Mouse (Mus musculus): ENCODE measurements at regions not wholly inside any gene's neighbourhood (a gene's known extent, or its start where the extent isn't known, plus 50 kb on each side); places are given as distances from the start of the nearest gene placed in this dataset.

- H3K4me1 ChIP-seq (replicated peaks; ENCODE audit: control insufficient read depth, insufficient read depth, low read length): peaks cover 5% of the 10 kb centered on the region; the same call in 1 of the 2 replicates
- no peak overlapping the region for H3K4me3 ChIP-seq (ENCODE audit: low read depth, low read length)
- H3K36me3 ChIP-seq (ENCODE audit: control insufficient read depth, insufficient read depth, low read length): no peaks in the 10 kb centered on the region
- no peaks in the 10 kb centered on the region for H3K9me3 ChIP-seq (ENCODE audit: control insufficient read depth, low read length)
- no peaks in the 10 kb centered on the region for H3K27me3 ChIP-seq (ENCODE audit: control insufficient read depth, insufficient read depth, low read length)
- 4% methylated on average over 7 of the region's 7 CpGs for WGBS
- ATAC-seq (replicated peaks; ENCODE audit: low FRiP score) (no peak), DNase-seq (ENCODE audit: low spot score) (no peak)
- no peak overlapping the region for H3K9ac ChIP-seq (ENCODE audit: low read length)
- H3K27ac ChIP-seq (ENCODE audit: low read depth, low read length): no peak overlapping the region
- 0 out of 2 replicates have a peak overlapping the region, but pooled peaks have one; percentile 31 for H3K4me2 ChIP-seq (ENCODE audit: low read depth, low read length, severe bottlenecking)
These were observed 215.2 kb downstream of the Adra2a start for GRCm38 (mm10) chr19:54259175-54259574.

GRCm38 (mm10) chr19:54277368-54277767 lies 233.4 kb downstream of the Adra2a start:
- WGBS: 93% methylated on average over 10 of the region's 10 CpGs
- no peak overlapping the region for H3K4me2 ChIP-seq (ENCODE audit: low read depth, low read length, severe bottlenecking)
- H3K27me3 ChIP-seq (ENCODE audit: control insufficient read depth, insufficient read depth, low read length): no peaks in the 10 kb centered on the region
- no peak overlapping the region for H3K4me3 ChIP-seq (ENCODE audit: low read depth, low read length)
- no peak for DNase-seq (ENCODE audit: low spot score)
- no peaks in the 10 kb centered on the region for H3K36me3 ChIP-seq (ENCODE audit: control insufficient read depth, insufficient read depth, low read length)
- no peak overlapping the region for H3K27ac ChIP-seq (ENCODE audit: low read depth, low read length)
- H3K9ac ChIP-seq (ENCODE audit: low read length): no peak overlapping the region
- H3K4me1 ChIP-seq (replicated peaks; ENCODE audit: control insufficient read depth, insufficient read depth, low read length): no peaks in the 10 kb centered on the region
- H3K9me3 ChIP-seq (ENCODE audit: control insufficient read depth, low read length): no peaks in the 10 kb centered on the region
- no peak for ATAC-seq (replicated peaks; ENCODE audit: low FRiP score)

GRCm38 (mm10) chr19:54285481-54285880 lies 241.5 kb downstream of the Adra2a start:
- no peaks in the 10 kb centered on the region for H3K9me3 ChIP-seq (ENCODE audit: control insufficient read depth, low read length)
- no peak overlapping the region for H3K27ac ChIP-seq (ENCODE audit: low read depth, low read length)
- H3K9ac ChIP-seq (ENCODE audit: low read length): no peak overlapping the region
- no peak overlapping the region for H3K4me3 ChIP-seq (ENCODE audit: low read depth, low read length)
- no peaks in the 10 kb centered on the region for H3K36me3 ChIP-seq (ENCODE audit: control insufficient read depth, insufficient read depth, low read length)
- H3K27me3 ChIP-seq (ENCODE audit: control insufficient read depth, insufficient read depth, low read length): no peaks in the 10 kb centered on the region
- no peak overlapping the region for H3K4me2 ChIP-seq (ENCODE audit: low read depth, low read length, severe bottlenecking)
- no peaks in the 10 kb centered on the region for H3K4me1 ChIP-seq (replicated peaks; ENCODE audit: control insufficient read depth, insufficient read depth, low read length)
- no peak for ATAC-seq (replicated peaks; ENCODE audit: low FRiP score)
- no peak for DNase-seq (ENCODE audit: low spot score)

GRCm38 (mm10) chr19:54297663-54298388 lies 253.9 kb downstream of the Adra2a start:
- no peak overlapping the region for H3K4me2 ChIP-seq (ENCODE audit: low read depth, low read length, severe bottlenecking)
- 87% methylated on average over 10 of the region's 10 CpGs for WGBS
- ATAC-seq (replicated peaks; ENCODE audit: low FRiP score): no peak

GRCm38 (mm10) chr19:54311289-54311688 lies 267.3 kb downstream of the Adra2a start:
- no peaks in the 10 kb centered on the region for H3K9me3 ChIP-seq (ENCODE audit: control insufficient read depth, low read length)
- no peak for DNase-seq (ENCODE audit: low spot score)
- no peaks in the 10 kb centered on the region for H3K27me3 ChIP-seq (ENCODE audit: control insufficient read depth, insufficient read depth, low read length)
- 0 out of 2 replicates have a peak, but pooled peaks have one; percentile 21 for ATAC-seq (replicated peaks; ENCODE audit: low FRiP score)
- H3K27ac ChIP-seq (ENCODE audit: low read depth, low read length): no peak overlapping the region
- no peak overlapping the region for H3K4me2 ChIP-seq (ENCODE audit: low read depth, low read length, severe bottlenecking)
- H3K4me3 ChIP-seq (ENCODE audit: low read depth, low read length): no peak overlapping the region
- H3K36me3 ChIP-seq (ENCODE audit: control insufficient read depth, insufficient read depth, low read length): no peaks in the 10 kb centered on the region
- H3K9ac ChIP-seq (ENCODE audit: low read length): no peak overlapping the region
- H3K4me1 ChIP-seq (replicated peaks; ENCODE audit: control insufficient read depth, insufficient read depth, low read length): no peaks in the 10 kb centered on the region
- WGBS: 62% methylated on average over 6 of the region's 6 CpGs

More at GRCm38 (mm10) chr19:54297663-54298388, 253.9 kb downstream of the Adra2a start:
- H3K9me3 ChIP-seq (ENCODE audit: control insufficient read depth, low read length): no peaks in the 10 kb centered on the region
- H3K4me3 ChIP-seq (ENCODE audit: low read depth, low read length): no peak overlapping the region
- H3K9ac ChIP-seq (ENCODE audit: low read length): no peak overlapping the region
- DNase-seq (ENCODE audit: low spot score): no peak
- no peak overlapping the region for H3K27ac ChIP-seq (ENCODE audit: low read depth, low read length)
- H3K27me3 ChIP-seq (ENCODE audit: control insufficient read depth, insufficient read depth, low read length): no peaks in the 10 kb centered on the region
- no peaks in the 10 kb centered on the region for H3K36me3 ChIP-seq (ENCODE audit: control insufficient read depth, insufficient read depth, low read length)
- H3K4me1 ChIP-seq (replicated peaks; ENCODE audit: control insufficient read depth, insufficient read depth, low read length): no peaks in the 10 kb centered on the region

- Histone ChIP-seq H3K4me3 (ENCODE audit: low read depth, low read length) (no peak overlapping the region), H3K27me3 (ENCODE audit: control insufficient read depth, insufficient read depth, low read length) (no peaks in the 10 kb centered on the region), H3K36me3 (ENCODE audit: control insufficient read depth, insufficient read depth, low read length) (no peaks in the 10 kb centered on the region), H3K4me2 (ENCODE audit: low read depth, low read length, severe bottlenecking) (no peak overlapping the region), H3K27ac (ENCODE audit: low read depth, low read length) (no peak overlapping the region), H3K9me3 (ENCODE audit: control insufficient read depth, low read length) (no peaks in the 10 kb centered on the region), H3K4me1 (replicated peaks; ENCODE audit: control insufficient read depth, insufficient read depth, low read length) (no peaks in the 10 kb centered on the region), H3K9ac (ENCODE audit: low read length) (no peak overlapping the region)
- no peak for DNase-seq (ENCODE audit: low spot score)
- WGBS: 76% methylated on average over 1 of the region's 1 CpGs
- ATAC-seq (replicated peaks; ENCODE audit: low FRiP score): no peak
These were observed 267.8 kb downstream of the Adra2a start for GRCm38 (mm10) chr19:54311723-54312122.

- no peak overlapping the region for H3K9ac ChIP-seq (ENCODE audit: low read length)
- DNase-seq (ENCODE audit: low spot score) (no peak), ATAC-seq (replicated peaks; ENCODE audit: low FRiP score) (no peak)
- H3K4me1 ChIP-seq (replicated peaks; ENCODE audit: control insufficient read depth, insufficient read depth, low read length): no peaks in the 10 kb centered on the region
- H3K36me3 ChIP-seq (ENCODE audit: control insufficient read depth, insufficient read depth, low read length): no peaks in the 10 kb centered on the region
- 72% methylated on average over 5 of the region's 5 CpGs for WGBS
- no peak overlapping the region for H3K4me3 ChIP-seq (ENCODE audit: low read depth, low read length)
- H3K27me3 ChIP-seq (ENCODE audit: control insufficient read depth, insufficient read depth, low read length): no peaks in the 10 kb centered on the region
- H3K4me2 ChIP-seq (ENCODE audit: low read depth, low read length, severe bottlenecking): no peak overlapping the region
- no peak overlapping the region for H3K27ac ChIP-seq (ENCODE audit: low read depth, low read length)
- no peaks in the 10 kb centered on the region for H3K9me3 ChIP-seq (ENCODE audit: control insufficient read depth, low read length)
These were observed 279.3 kb downstream of the Adra2a start for GRCm38 (mm10) chr19:54323276-54323675.

GRCm38 (mm10) chr19:54324991-54325390 lies 281.0 kb downstream of the Adra2a start:
- DNase-seq (ENCODE audit: low spot score): no peak
- H3K9ac ChIP-seq (ENCODE audit: low read length): no peak overlapping the region
- no peaks in the 10 kb centered on the region for H3K27me3 ChIP-seq (ENCODE audit: control insufficient read depth, insufficient read depth, low read length)
- no peak overlapping the region for H3K4me2 ChIP-seq (ENCODE audit: low read depth, low read length, severe bottlenecking)
- H3K9me3 ChIP-seq (ENCODE audit: control insufficient read depth, low read length): no peaks in the 10 kb centered on the region; the same call in 1 of the 2 replicates
- H3K4me1 ChIP-seq (replicated peaks; ENCODE audit: control insufficient read depth, insufficient read depth, low read length): no peaks in the 10 kb centered on the region
- WGBS: 59% methylated on average over 4 of the region's 4 CpGs
- no peaks in the 10 kb centered on the region for H3K36me3 ChIP-seq (ENCODE audit: control insufficient read depth, insufficient read depth, low read length)
- H3K4me3 ChIP-seq (ENCODE audit: low read depth, low read length): no peak overlapping the region
- H3K27ac ChIP-seq (ENCODE audit: low read depth, low read length): no peak overlapping the region
- ATAC-seq (replicated peaks; ENCODE audit: low FRiP score): no peak

- no peak overlapping the region for H3K9ac ChIP-seq (ENCODE audit: low read length)
- WGBS: 82% methylated on average over 1 of the region's 1 CpGs
- no peak for DNase-seq (ENCODE audit: low spot score)
- H3K9me3 ChIP-seq (ENCODE audit: control insufficient read depth, low read length): no peaks in the 10 kb centered on the region; the same call in 1 of the 2 replicates
- ATAC-seq (replicated peaks; ENCODE audit: low FRiP score): no peak
- no peaks in the 10 kb centered on the region for H3K4me1 ChIP-seq (replicated peaks; ENCODE audit: control insufficient read depth, insufficient read depth, low read length)
- H3K4me3 ChIP-seq (ENCODE audit: low read depth, low read length): no peak overlapping the region
- H3K27me3 ChIP-seq (ENCODE audit: control insufficient read depth, insufficient read depth, low read length): no peaks in the 10 kb centered on the region
- no peak overlapping the region for H3K27ac ChIP-seq (ENCODE audit: low read depth, low read length)
- H3K4me2 ChIP-seq (ENCODE audit: low read depth, low read length, severe bottlenecking): no peak overlapping the region
- H3K36me3 ChIP-seq (ENCODE audit: control insufficient read depth, insufficient read depth, low read length): no peaks in the 10 kb centered on the region
These were observed 288.2 kb downstream of the Adra2a start for GRCm38 (mm10) chr19:54332140-54332539.

Measured in forebrain, embryonic 11.5 days (tissue).